Mouse (Mus musculus): ENCODE measurements around the gene Gsdma.
"Not testable (repeated sequence)": the region's sequence is repeated elsewhere in the genome, so short reads cannot be mapped to it uniquely, and the experiment has no call there.

The Gsdma gene

DNA sequence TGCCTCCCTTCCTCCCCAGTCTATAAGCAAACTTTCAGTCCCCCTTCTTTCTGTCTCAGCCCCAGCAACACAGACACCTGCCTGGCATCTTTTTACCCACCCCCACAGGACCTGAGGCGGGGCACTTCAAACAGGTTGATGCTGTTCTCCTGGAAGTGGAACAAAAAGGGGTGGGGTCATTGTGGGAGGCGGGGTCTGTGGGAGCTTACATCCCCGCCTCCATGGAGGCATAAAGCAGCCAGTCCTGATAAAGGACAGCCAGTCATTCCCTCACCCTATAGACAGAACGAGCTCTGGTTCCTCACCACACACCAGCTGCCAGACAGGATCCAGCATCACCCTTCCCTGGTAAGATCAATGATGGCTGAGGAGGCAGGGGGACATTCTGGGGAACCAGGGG, at the start of gene Gsdma:
Gene Gsdma, plus strand, starts transcription at position 261 of the 400 bp plus-strand sequence.
- no peak for DNase-seq

DNA sequence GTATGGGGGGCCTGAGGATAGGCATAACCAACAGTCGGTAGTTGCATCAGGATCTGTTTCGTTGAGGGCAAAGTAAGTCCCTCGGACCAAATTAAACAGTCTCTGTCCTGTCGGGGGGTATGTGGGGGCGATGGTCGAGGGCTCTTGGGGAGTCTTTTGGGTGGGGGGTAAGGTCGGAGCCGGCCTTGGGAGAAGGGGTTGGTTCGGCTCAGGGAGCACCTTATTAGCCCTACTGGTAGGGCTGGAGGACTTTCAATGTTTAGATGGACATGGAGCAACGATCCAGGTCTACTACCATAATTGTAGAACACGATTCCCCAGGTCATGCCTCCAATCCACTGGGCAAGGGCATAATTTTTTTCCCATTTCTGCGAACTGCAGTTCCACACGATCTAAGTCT, 43.4 kb upstream of the Gsdma start:
- no peak for DNase-seq

DNA sequence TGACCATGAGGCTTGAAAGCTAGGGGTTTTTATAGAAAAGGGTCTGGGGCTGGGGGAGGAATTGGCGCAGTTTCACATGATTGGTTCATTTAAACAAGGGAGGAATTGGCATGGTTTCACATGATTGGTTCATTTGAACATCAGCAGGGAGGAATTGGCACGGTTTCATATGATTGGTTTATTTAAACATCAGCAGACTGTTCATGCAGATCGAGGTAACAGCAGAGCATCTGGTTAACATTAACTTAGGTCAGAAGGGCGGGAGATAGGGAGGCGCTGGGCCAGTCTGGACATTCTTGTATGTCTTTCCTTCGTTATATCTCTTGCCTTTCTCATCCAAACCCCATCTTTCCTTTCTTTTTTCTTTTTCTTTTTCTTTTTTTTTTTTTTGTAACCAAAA, 40.2 kb upstream of the Gsdma start:
- DNase-seq: not testable (repeated sequence)

DNA sequence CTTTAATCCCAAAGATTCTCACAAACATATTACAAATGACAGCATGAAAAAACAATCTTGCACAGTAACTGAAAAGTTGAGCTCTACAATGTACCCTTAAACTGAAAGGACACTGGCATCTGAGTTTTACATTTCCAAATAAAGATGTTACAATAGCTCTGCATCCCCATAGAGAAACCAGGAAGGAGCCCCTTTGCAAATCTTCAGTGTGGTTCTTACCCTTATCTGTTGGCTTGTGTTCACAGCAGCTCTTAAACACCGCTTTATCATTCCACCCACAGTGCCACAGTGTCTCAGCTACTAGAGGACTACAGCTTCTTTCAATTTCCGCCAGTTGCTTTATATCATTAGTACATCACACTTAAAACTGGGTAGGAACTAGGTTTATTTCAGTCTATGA, 39.8 kb upstream of the Gsdma start:
- DNase-seq: not testable (repeated sequence)

- DNase-seq: no peak
These were observed 38.3 kb upstream of the Gsdma start, which contains the start of the genes Gm12355 and Gsdma3 for GRCm38 (mm10) chr11:98625611-98626410. Gene Gm12355, minus strand, starts transcription at chr11:98625661. Gene Gsdma3, plus strand, starts transcription at chr11:98626360.

DNA sequence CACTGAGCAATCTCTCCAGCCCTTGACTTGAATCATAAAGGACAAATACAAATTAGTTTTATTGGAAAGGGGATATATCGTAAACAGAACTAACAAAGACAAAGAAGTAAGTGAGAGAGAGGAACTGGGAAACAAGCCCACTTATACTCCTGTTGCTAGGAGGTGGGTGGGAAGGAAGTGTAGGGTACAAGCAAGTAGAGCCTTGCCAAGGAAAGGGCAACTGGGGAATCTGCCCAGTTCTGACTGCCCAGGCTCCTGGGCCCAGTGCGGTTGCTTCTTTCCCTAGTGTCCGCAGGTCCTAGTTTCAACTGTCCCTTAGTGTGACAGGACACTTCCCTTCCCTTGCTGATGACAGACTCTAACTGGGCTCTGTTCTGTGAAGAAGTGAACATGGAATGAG, 35.4 kb upstream of the Gsdma start:
- no peak for DNase-seq

DNA sequence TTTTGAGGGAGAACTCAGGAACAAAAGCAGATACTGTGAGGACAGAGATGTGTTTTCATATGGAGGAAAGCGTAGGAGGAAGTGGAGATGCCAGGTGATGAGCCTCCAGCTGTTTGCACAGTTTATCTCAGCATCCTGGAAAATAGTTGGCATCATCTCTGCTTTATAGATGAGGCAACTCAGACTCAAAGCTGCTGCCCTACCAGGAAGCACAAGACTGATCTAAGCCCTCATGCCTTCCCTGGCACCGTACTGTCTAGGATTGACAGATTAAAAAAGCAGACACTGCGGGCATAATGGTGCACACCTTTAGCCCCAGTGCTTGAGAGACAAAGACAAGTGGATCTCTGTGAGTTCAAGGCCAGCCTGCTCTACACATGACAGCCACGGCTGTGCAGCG, 33.5 kb upstream of the Gsdma start:
- DNase-seq: no peak

DNA sequence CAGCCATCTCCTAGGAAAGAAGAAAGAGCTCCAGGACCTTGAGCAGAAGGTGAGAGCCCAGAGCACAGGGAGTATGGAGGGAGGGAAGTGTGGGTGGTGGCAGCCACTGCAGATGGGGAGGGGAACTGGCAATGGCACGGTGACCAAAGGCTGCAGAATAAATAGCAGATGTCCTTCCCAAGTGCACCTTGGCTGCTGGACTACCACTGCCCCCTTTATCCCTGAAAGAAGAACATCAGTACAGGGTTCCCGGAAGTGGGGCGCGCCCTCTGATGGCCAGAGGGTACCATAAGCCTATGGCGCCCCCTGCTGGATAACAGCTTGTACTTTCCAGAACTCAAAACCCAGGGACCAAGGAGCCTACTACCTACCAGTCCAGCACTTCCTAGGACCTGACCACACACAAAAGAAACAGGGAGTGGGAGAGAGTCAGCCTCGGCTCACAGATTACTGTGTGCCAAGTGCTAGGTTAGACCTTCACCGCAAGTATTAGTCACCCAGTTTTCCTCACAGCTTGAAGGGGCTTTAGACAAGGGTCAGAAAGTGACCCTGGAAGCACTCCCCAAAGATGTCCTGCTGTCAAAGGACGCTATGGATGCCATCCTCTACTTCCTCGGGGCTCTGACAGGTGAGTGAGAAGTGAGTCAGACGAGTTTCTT, 28.7 kb upstream of the Gsdma start:
- peak; percentile 44 to 52 for DNase-seq

- no peak for DNase-seq
These were observed 26.6 kb upstream of the Gsdma start for GRCm38 (mm10) chr11:98637501-98637900.

DNA sequence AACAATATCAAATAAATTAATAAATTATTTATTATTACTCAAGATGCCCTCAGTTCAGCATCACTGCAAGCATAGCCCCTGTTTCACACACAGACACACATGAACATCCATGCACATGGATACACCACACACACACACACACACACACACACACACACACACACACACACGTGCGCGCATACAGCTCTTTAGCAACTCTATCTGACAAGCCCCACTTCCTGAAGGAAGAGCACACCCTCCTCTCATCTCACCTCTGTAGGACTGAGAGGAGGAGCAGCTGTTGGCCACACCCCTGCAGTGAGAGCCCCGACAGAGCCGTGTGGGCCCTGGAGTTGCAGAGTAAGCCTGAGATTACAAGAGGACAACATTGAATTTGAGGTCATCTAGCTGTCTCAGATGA, 24.1 kb upstream of the Gsdma start:
- no peak for DNase-seq

- DNase-seq: no peak
These were observed 19.4 kb upstream of the Gsdma start for GRCm38 (mm10) chr11:98644757-98645156.

DNA sequence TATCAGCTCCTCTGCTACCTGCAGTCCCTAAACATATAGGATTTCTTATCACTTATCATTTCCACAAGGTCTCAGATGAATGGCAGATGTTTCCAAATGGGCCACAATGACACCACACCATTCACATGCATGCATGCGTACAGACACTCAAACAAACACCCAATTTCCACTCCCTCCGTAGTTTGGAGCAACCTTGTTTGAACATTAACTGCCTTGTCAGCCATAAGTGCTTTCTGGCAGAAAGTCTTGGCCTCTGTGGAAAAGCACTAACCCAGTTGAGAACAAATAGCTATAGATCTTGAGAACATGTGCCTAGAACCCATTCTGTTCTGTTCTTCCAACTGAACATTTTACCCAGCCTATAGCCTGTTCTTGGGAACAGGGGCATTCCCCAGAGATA, 18.2 kb upstream of the Gsdma start:
- no peak for DNase-seq

GRCm38 (mm10) chr11:98646459-98646858, 17.7 kb upstream of the Gsdma start, which contains the start of gene Gsdma2:
Gene Gsdma2, plus strand, starts transcription at chr11:98646759.
- no peak for DNase-seq

- DNase-seq: peak; percentile 51 to 55
These were observed 9.1 kb upstream of the Gsdma start for GRCm38 (mm10) chr11:98655076-98655475.

DNA sequence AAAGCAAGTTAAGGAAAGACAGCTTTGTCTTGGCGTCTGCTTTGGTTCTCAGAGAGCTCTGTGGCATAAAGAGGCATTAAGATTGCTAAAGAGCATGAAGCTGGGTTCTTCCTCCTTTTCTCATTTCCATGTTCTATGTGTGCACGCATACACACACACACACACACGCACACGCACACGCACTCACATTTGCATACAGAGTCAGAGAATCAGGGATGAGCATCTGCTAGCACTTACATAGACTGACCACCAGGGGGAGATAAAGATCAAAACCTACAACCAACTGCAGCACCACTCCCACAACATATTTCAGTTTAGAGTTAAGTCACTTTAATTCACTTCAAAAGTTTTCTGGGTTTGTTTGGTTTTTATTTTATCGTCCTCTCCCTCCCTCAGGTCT, 3.6 kb upstream of the Gsdma start:
- DNase-seq: no peak

- DNase-seq: no peak
These were observed 4.8 kb downstream of the Gsdma start for GRCm38 (mm10) chr11:98668984-98669383.

DNA sequence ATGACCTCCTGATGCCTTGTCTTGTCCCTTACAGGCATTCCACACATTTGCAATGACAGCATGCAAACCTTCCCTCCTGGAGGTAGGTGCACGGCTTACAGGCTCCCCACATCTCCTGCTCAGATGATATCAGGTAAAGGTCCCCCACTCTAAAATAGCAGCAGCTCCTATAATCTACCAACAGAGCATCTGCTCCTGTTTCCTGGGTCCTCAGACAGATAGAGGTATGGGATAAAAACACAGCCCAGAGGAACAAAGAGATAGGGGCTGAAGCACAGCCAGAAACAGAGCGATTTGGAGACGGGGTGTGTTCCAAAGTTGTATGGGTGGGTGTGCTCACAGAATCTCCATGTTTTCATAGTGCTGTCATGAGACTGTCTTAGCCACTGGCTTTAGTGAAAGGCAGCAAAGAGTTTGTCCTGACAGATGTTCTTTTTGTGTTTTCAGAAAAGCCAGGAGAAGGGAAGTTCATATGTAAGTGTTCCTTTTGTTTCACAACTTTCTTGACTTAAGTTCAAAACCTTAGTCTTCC, 7.2 kb downstream of the Gsdma start:
- DNase-seq: no peak

GRCm38 (mm10) chr11:98671857-98672256, 7.7 kb downstream of the Gsdma start:
- DNase-seq: no peak

DNA sequence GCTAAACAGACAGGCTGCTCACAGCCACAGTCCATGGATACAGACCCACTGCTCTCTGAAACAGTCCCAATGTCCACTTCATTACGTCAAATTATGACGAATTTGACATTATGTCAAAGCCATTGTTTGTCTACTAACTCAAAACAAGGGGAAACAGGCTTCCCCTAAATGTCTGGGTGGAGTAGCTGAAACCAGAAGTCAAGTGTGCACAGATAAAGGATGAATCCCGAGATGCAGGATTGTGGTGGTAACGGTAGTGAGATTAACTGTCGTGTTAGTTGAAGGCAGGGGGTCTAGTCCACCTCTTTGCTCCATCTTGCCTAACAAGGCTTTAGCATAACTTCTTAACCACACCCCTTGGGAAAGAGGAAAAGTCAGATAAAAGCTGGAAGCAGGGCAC, 8.3 kb downstream of the Gsdma start:
- no peak for DNase-seq

DNA sequence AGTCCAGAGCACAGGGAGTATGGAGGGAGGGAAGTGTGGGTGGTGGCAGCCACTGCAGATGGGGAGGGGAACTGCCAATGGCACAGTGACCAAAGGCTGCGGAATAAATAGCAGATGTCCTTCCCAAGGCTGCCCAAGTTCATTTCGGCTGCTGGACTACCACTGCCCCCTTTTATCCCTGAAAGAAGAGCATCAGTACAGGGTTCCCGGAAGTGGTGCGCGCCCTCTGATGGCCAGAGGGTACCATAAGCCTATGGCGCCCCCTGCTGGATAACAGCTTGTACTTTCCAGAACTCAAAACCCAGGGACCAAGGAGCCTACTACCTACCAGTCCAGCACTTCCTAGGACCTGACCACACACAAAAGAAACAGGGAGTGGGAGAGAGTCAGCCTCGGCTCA, 9.0 kb downstream of the Gsdma start:
- DNase-seq: peak; percentile 68 to 72

- DNase-seq: no peak
These were observed 11.7 kb downstream of the Gsdma start for GRCm38 (mm10) chr11:98675829-98676363.

- no peak for DNase-seq
These were observed 15.9 kb downstream of the Gsdma start for GRCm38 (mm10) chr11:98680023-98680422.

DNA sequence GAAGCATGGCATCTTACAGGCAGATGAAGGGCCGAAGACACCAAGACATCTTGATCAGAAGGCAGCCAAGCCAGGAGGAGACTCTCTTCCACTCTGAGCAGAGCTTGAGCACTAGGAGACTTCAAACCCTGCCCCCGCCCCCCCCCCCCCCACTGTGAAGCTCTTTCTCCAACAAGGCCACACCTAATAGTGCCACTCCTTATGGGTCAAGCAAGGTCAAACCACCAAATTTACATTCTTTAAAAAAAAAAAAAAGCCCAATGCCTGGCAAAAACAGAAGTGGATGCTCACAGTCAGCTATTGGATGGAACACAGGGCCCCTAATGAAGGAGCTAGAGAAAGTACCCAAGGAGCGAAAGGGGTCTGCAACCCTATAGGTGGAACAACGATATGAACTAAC, 16.4 kb downstream of the Gsdma start:
- DNase-seq: not testable (repeated sequence)

GRCm38 (mm10) chr11:98681186-98681585, 17.0 kb downstream of the Gsdma start:
- DNase-seq: no peak
